Mouse (Mus musculus) B cell, adult 2 months (primary cell): ENCODE data around the gene Iqcf3.
"Not testable (repeated sequence)": the region's sequence is repeated elsewhere in the genome, so short reads cannot be mapped to it uniquely, and the experiment has no call there.

Experiments used
- DNase-seq, 2 experiments: peaks; one replicate each; pipeline ENCODE4 v3.0.0; 2022

The Iqcf3 gene

DNA sequence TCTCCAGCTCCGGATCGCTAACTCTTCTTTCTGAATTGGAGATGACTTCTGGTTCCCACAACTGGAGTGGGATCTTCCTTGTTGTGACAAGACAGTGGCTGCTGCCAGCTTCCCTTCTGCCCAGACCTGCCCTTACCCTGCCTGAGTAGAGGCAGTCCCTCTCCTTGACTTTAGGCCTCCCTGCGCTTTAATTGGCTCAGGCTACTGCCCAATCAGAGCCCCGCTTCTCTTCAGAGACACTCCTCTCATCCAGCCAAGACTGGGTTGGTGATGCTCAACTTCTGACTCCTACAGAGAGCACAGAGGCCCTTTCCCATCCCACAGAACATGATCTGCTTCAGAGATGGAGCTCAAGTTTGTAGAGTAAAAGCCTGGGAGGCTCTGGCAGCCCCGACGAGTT is 57.2 kb downstream of the Iqcf3 start:
- DNase-seq: no peak

DNA sequence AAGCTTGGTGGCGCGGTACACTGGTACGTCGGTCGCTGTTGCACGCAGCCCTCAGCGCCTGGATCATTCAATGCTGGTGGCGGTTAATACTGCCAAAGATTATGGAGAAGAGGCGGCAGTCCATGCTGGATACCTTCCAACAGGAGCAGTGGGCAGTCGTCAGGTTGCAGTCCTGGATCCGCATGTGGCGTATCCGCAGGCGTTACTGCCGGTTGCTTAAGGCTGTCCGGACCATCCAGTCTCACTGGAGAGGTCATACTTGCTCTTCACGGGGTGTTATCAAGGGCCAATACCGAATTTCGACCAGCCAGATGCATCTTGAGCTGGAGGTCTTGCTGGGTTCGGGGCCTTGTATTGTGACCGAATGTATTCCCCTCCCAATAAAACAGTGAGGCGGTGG is 59.6 kb downstream of the Iqcf3 start:
- DNase-seq: no peak

DNA sequence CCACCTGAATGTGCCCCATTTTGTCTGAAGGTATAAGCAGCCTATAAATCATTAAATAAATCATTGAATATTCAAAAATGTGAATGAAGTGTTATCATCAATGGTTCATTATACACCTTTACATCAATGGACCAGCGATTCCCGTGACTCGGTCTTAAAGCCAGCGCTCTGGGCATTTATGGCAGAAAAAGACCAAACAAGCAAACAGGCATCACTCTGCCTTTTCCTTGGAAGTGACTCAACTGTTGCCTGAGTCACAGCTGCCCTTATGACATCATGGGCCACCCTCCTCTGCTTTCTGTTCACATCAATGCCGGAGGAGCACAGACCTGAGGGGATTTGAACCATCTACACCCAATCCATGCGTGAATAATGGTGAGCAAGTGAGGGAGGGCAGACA is 61.8 kb downstream of the Iqcf3 start, which contains the start of gene Iqcf1:
Iqcf1 (plus strand) TSS at position 301 of the 400 bp plus-strand sequence.
- DNase-seq: no peak

DNA sequence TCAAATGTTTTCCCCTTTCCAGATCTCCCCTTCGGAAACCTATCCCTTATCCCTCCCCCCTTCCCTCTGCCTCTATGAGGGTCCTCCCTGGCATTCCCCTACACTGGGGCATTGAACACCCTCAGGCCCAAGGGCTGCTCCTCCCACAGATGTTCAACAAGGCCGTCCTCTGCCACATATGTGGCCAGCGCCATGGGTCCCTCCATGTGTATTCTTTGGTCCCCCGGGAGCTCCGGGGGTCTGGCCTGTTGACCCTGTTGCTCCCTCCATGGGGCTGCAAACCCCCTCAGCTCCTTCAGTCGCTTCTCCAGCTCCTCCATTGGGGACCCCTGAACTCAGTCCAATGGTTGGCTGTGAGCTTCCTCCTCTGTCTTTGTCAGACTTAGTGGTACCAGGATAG is 73.8 kb downstream of the Iqcf3 start:
- not testable (repeated sequence) for DNase-seq

DNA sequence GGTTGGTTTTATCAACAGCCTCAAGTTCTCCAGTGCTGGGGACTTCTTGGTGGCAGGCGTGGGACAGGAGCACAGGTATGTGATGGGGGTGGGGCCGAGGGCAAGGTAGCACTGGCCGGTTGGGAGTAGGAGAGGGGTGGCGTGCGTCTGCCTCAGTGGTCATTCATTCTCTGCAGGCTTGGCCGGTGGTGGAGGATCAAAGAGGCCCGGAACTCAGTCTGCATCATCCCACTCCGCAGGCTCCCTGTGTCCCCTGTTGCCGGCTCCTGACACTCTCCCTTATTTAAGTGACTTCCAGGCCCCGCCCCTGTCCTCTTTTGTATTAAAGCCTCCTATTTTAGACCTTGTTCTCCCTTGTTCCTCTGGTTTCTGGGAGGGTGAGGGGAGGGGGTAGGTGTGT is 76.4 kb downstream of the Iqcf3 start:
- no peak for DNase-seq

DNA sequence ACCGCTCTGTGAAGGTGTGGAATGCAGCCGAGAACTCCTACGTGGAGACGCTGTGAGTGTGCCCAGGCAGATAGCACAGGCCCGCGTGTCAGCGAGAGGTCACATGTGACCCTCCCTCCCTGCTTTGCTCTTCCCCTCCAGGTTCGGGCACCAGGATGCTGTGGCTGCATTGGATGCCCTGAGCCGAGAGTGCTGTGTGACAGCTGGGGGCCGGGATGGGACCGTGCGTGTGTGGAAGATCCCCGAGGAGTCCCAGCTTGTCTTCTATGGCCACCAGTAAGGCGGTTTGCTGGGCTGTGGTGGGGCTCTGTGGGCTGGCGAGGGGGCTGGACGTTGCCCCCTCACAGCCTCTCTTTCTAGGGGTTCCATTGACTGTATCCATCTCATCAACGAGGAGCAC is 77.8 kb downstream of the Iqcf3 start:
- DNase-seq: no peak

DNA sequence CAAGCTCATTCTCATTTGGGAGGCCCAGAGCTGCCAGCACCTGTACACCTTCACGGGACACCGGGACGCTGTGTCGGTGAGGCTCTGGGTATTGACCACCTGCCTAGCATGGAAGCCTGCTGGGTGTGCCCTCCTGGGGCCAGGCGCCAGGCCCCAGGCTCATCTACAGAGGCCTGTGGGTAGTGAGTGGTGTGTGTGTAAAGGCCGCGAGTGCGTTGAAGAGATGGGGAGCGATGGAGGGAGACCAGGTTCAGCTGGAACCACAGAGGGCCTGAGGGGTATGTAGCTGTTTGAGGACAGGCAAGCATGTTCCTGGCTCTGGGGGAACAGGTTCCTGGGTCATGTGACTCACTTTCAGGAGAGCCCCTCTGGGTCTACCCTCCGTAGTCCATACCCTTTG is 78.3 kb downstream of the Iqcf3 start:
- DNase-seq: no peak

DNA sequence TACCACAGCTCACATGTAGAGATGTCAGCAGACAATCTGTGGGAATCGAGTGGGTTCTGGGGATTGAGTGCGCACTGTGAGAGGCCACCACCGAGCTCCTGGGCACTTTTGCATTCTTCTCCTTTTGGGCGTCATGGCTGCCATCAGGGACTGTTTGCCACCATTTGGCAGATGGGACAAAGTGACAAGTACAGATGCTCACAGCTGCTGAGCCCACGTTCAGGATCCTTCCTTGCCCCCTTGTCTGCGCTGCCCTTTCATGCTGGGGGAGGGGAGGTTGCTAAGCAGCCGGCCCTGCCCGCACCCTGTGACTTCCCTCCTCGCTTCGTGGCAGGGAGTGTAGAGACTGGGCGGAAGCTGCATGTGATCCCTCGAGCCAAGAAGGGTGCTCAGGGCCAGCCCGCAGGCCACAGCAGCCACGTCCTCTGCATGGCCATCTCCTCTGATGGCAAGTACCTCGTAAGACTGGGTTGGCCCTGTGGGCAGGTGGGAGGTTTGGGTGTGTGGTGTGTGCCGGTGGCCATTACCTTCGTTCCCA is 78.8 kb downstream of the Iqcf3 start:
- DNase-seq: no peak

DNA sequence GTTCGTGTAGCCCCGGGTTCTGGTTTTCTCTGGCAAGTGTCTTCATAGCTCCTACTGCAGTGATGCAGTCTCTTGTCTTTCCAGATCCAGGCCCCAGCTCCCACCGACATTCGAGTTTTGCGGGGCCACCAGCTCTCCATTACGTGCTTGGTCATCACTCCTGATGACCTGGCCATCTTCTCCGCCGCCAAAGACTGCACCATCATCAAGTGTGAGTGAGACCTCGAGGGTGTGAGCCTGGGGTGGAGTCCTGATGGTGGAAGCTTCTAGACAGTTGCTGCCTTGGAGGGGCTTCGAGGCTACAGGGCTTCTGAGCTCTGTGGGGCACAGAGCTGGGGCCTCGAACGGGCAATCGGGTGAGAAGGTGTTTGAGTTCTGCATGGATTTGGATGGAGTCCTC is 79.8 kb downstream of the Iqcf3 start:
- no peak for DNase-seq

DNA sequence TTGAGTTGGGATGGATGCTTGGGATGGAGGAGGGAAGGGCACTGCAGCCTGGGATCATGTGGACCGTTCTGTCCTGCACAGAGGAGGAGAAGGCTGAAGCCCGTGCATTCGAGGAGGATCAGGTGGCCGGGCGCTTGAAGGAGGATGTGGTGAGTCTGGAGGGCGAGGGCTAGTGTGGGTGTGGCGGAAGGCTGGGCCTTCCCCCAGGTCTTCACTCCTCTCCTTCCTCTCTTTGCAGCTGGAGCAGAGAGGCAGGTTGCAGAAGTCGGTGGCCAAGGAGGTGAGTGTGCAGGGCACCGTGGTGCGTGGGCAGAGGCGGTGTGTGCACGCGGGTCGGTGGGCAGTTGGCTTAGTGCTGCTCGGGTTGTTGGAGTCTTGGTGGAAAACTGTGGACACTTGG is 80.4 kb downstream of the Iqcf3 start:
- no peak for DNase-seq

DNA sequence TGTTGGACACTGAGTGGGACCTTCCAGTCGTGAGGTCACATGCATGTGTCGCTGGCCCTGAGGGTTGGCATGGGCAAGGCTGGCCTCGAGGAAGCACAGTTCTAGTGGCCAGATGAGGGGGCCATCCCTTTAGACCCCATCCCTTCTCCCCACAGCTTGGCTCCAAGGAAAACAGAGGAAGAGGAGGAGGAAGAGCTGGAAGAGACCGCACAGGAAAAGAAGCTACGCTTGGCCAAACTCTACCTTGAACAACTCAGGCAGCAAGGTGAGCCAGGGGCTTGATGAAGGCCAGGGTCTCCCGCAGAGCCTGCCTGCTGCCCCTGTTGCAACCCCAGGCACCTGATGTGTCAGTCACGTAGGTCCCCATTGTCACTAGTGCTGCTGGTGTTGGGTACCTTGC is 80.9 kb downstream of the Iqcf3 start:
- DNase-seq: no peak

DNA sequence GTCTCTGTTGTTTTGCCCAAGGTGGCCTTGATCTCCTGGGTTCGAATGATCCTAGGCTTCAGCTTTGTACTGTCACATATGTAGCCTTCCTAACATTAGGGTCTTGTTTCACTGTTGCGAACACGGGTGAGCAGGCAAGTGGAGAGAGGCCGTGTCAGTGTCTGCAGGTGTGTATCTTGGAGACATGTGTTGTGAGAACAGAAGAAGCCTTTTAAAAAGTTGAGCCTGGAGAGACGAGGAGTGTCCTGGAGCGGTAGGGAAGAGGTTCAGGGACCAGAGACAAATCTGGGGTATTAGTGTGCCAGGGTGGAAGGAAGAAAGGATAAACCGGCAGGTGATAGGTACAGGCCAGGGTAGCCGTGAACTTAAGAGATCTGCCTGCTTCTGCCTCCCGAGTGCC is 83.3 kb downstream of the Iqcf3 start:
- no peak for DNase-seq

DNA sequence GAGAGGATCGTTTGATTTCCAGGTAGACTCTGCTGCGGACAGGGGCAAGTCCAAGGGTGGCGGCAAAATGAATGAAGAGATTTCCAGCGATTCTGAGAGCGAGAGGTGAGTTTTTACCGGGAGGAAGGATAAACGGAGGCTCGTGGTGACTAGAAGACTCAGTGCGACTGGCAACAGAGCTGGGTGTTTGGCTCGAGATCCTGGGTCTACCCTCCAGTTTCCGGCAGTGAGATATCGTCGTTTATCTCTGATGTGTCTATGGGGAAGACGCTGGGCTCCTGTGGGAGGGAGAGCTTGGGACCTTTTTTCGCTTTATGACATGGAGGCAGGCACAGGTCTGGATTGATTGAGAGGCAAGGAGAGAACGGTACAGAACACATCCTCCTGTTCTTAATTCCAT is 83.8 kb downstream of the Iqcf3 start:
- no peak for DNase-seq

DNA sequence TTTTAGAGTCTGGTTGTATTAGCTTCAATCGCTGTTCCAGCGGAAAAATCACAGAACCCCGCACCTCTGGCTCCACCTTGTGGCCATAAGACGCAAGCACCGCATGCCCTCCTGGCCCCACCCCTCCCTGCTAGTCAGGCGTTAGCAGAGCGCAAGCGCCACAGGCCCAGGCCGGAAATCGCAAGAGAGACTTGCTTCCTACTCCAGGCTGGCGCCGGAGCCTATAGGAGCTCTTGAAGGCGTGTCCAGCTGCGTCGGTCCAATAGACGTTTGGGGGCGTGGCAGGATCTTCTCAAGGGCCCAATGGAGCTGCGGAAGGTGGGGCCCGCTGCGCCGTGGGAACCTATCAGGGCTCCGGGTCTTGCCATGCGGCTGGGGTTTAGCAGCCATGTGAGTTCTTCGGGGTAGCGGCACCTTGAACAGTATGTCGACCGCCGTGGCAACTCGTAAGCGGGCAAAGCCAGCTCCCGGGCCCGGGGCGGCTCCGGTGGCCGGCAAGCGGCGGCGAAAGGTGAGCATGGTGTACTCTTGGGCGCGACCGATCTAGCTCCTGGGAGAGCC is 84.4 kb downstream of the Iqcf3 start, which contains the start of gene Parp3:
Parp3 (minus strand) TSS at position 26 of the 561 bp plus-strand sequence.
- peak; percentile 95 to 98 for DNase-seq

DNA sequence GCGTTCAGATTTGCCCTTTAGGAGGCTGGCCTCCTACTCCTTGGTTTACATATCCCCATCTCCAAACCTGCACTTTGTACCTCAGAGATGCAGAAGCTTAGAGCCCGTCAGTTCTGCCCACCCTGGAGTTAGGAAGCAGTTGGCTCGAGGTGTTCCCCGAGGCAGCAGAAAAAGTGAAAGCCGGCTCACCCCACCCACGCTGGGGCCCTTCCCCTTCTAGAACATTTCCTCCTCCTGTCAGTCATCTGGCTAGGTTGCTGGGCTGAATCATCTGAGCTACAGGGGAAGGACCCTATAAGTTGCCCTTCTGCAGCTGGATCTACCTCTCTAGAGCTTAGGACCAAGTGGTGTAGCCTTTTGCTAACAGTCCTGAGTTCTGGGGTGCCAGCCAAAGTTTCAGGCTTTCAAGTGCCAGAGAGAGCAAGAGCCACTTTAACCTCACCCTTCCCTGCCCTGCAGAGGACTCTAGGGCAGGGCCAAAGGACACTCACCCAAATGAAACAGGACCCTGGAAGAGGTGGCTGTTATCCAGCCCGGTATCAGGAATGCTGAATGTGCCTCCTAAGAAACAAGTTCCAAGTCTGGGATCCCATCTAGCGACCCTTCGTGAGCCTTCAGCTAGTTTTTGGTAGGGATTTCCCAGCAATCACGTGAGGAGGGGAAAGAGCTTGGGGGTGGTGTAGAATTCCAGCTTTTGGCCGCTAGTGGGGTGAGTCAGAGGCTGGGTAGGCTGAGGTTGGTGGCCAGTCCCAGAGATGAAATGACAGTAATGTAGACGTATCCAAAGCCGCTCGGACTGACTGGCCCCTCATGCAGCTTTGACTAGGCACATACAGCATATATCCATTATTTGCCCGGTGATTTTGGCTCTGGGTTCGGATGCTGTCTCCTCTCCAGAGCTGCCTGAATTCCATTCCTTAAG is 85.2 kb downstream of the Iqcf3 start:
- peak; percentile 75 to 77 for DNase-seq

DNA sequence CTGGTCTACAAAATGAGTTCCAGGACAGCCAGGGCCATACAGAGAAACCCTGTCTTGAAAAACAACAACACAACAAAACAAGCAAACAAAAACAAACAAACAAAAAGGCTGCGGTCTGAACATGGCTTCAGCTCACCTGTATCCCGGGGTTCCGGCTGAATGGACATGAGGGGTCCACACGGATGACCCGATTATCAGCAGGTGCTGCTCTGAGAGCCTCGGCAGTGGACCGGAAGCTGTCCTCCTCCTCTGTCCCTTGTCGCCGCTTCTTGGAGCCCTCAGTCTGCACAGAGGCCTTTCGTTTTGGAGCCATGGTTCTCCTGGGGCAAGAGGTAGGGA is 85.8 kb downstream of the Iqcf3 start, which contains the start of gene Rrp9:
Rrp9 (plus strand) TSS at position 301 of the 339 bp plus-strand sequence.
- no peak for DNase-seq

DNA sequence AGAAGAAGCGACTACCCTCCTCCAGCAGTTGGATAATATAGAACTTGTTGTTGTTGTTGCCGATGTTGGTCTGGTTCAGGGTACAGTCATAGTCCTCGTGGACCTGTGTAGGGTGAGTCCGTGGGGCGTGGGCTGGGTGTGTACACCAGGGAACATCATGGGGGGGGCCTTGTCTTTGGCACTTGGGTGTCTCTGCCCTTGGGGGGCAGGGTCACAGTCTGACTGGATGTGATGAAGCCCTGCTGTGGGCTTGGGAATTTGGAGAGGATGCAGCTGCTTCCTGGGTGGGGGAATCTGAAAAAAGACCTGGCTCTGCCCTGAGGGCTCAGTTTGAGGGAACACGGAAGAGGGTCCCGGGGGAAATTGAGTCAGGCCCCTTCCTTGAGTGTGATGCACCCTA is 86.4 kb downstream of the Iqcf3 start:
- DNase-seq: no peak

DNA sequence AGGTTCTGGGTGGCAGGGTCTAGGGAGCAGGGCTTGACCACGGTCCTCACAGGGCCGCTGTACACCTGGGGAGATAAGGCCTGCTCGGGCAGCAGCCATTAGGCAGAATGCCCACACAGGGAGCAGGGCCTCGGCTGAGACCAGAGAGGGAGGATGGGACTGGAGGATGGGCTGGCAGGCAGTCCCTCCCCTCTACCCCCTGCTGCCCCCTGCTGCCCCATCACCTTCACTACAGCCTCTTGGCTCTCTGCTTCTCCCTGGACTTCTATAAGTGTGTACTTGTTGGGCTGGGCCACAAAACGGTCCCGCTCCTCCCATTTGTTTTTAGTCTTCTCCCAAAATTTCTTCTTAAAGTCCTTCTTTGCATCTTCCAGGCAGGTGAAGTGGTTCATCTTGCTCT is 87.0 kb downstream of the Iqcf3 start:
- DNase-seq: peak; percentile 75 to 79

DNA sequence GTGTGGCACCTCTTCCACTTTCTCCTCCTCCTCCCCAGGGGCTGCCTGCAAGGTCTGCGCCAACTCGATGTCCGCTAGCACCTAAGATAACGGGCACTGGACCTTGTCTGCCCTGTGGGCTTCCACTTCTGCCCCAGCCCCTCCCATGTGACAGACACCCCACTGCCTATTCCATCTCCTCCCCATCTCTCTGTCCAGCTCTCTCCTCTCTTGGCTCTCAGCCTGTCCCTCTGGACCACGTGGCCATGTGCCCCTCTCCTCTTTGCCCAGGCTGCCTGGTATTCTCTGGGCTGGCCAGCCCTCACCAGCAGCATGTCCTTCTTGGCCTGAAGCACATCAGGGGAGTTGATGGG is 87.7 kb downstream of the Iqcf3 start:
- DNase-seq: no peak

DNA sequence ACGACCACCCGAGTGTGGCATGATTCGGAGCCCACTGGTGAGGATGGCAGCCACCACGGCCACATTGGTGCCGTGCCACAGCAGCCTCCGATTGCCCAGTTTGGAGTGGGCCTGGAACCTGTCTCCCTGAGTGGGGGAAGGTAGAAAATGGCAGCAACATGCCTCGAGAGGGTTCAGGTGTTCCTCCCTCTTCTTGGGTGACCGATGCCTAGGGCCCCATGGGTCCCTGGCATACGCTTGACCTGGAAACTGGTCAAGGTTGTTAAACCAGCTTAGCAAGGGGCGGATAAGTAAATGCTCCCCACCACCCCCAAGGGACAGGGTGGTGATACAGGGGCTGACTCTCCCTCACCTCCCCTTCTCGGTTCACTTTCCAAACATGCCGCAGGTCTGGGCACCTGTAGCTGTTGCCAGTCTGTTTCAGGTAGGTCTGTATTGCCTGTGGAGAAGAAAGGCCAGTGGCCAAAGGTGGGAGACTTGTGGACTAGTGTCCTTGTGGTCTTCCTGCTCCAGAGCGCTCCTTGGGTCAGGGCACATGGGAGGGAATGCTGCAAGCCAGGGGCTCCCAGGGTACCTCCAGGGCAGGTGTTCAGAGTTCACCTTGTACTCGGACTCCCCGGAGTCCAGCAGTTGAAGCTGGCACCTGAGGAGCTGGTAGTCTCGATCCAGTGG is 88.2 kb downstream of the Iqcf3 start:
- no peak for DNase-seq

DNA sequence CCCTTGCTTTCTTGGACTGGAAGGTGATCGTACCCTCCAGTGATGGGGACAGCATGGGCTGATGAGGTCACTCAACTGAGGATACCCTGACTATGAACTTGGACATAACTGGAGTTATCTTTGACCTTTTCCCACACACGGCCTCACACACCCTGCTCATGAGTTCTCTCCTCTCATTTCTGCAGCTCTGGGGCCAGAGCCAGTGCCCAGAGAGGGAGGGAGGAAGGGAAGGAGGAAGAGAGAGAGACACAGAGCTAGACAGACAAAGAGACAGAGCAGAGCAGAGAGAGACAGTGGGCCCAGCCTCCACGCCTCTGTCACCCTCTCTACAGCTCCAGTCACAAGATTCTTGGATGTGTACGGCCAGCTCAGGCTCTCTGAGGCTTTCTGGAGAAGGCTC is 89.1 kb downstream of the Iqcf3 start:
- DNase-seq: no peak

DNA sequence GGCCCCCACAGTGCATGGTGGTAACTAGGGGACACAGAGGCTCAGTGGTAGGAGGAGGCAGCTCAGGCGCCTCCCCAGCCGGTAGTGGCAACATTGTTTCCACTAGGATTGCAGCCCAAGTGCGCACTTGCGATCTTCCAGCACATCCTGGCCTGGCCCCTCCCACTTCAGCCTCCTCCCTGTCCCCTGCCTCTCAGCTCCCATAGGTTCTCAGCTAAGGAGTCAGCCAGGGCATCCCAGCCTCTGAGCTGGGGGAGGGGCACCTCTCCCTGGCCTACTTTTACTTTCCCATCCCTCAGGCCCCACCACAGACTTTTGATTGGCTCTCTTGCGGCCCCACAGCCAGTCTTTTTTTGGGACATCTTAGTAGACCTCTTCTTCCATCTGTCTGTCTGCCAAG is 89.5 kb downstream of the Iqcf3 start:
- no peak for DNase-seq

DNA sequence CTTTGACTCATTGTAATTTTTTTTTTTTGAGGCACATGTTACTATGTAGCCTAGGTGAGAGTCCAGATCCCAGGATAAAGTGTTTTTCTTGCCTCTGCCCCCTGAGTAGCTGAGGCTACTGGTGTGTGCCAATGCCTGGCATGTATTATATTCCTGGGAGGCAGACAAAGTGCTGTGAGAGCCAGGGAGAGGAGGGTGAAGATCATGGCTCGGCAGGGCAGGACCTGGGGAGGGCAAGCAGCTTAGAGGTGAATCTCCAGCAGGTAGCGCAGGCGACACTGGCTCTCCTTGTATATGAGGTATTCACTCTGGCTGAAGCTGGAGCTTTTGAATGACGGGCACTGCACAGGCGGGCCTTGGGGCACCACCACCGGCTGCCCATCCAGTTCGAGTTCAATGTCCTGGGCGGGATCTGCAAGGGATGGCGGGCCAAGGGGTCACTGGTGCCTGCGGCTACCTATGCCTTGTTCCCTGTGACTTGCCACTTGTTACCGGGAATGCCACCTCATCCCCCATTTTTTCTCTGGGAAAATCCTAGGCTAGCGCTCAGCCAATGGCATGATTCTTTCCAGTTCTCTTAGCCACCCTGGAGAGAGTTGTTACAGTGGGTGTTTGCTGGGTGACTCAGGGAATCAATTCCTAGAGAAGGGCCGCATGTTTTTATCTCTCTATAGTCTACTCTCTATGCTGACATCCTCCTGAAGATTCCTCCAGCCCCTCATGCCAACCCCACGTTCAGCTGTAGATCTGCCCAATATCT is 90.3 kb downstream of the Iqcf3 start:
- DNase-seq: no peak
